Mouse (Mus musculus) neural tube, embryonic 14.5 days (tissue): ENCODE measurements around the gene Chpt1. TPM values are rescaled to one million over a fixed set of nuclear protein-coding genes. Genes with fewer than 3 reads are reported as not detected.
"Not testable (repeated sequence)": the region's sequence is repeated elsewhere in the genome, so short reads cannot be mapped to it uniquely, and the experiment has no call there.

ENCODE experiments used
- ATAC-seq: fragments of 200-750 bp; cut with Nextera tagmentation; 2 replicates; pipeline ENCODE4 v1.8.0; 2017; ENCODE audit warnings: low read depth, mild to moderate bottlenecking, moderate TSS enrichment, moderate library complexity
- H3K27ac ChIP-seq: fragments of 300-500 bp; sonication (generic); 2 replicates; pipeline ENCODE4 v1.5.1; 2014; ENCODE audit warnings: low read depth, mild to moderate bottlenecking, control low read depth, low read length, moderate library complexity, mixed read lengths
- H3K27me3 ChIP-seq: fragments of 300-500 bp; sonication (generic); 2 replicates; pipeline ENCODE4 v1.6.1; 2014; ENCODE audit warnings: low read length; ENCODE audit not compliant: control insufficient read depth, insufficient read depth
- H3K36me3 ChIP-seq: fragments of 300-500 bp; sonication (generic); 2 replicates; pipeline ENCODE4 v1.6.1; 2014; ENCODE audit warnings: low read length, mixed read lengths; ENCODE audit not compliant: control insufficient read depth, insufficient read depth
- H3K4me1 ChIP-seq: fragments of 300-500 bp; sonication (generic); 2 replicates; pipeline ENCODE4 v1.6.1; 2014; ENCODE audit warnings: low read length; ENCODE audit not compliant: control insufficient read depth, insufficient read depth
- H3K4me2 ChIP-seq: fragments of 300-500 bp; sonication (generic); 2 replicates; pipeline ENCODE4 v1.6.1; 2014; ENCODE audit warnings: mild to moderate bottlenecking, low read depth, low read length, control low read depth
- H3K4me3 ChIP-seq: fragments of 300-500 bp; sonication (generic); 2 replicates; pipeline ENCODE4 v1.5.1; 2014; ENCODE audit warnings: low read depth, low read length, control low read depth, mixed read lengths
- H3K9ac ChIP-seq: fragments of 300-500 bp; sonication (generic); replicated peaks from 2 replicates; pipeline ENCODE4 v1.6.1; 2014; ENCODE audit warnings: low read depth, mild to moderate bottlenecking, control low read depth, low read length, mixed read lengths
- H3K9me3 ChIP-seq: fragments of 300-500 bp; sonication (generic); 2 replicates; pipeline ENCODE4 v1.6.1; 2016; ENCODE audit warnings: low read length; ENCODE audit not compliant: control insufficient read depth
- WGBS: fragments of 180-500 bp; shearing (Covaris S2); extraction: QIAGEN DNeasy Blood & Tissue Kit; methylation state at CpG from one replicate; pipeline ENCODE4 v1.1.7; 2014; 5-methylcytosine and 5-hydroxymethylcytosine counted together
- polyA plus RNA-seq: library from polyadenylated mRNA; unstranded; fragments of >200 nt; fragmentation: Nextera tagmentation; extraction: Ambion mirVana; gene quantifications from 2 replicates; pipeline ENCODE4 v1.2.1, GENCODE M21; 2014

Chpt1 gene
- polyA plus RNA-seq: 12.9 and 15.2 TPM in 2 replicates

DNA sequence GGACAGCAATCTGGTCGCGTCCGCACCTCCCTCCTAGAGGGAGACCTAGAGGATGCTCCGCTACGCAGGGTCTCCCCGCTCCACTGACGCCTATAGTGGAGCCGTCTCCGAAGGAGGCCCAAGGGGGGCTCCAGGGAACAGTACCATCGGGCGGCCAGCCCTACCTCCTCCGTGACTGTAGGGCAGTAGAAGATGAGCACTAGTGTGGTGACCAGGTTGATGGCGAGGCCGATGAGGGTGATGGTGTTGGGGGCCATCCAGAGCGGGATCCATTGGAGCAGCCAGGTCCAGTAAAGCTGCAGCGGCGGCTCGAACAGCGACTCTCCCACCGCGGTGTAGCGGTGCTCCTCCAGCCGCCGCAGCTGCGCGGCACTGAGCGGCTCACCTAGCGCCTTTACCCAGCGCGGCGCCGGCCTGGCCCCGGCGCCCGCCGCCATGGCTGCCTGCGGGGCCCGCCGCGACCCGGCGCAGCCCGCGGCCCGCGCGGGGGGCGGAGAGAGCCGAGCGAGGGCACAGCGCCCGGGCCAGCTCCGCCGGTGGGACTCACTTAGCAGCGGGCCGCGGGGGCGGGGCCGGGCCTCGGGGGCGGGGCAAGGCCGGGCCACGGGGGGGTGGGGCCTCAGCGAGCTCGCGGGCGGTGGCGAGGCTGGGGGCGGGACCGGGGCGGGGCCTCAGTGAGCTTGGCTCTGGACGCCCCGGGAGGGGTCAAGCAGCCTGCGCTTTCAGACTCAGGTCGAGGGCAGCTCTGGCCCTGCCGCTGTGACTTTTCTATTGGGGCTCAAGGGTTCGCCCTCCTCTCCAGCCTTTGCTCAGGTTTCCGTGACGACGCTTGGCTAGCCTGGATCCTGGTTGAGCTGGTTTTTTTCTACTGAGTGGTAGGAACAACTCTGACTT lies at the start of gene Chpt1:
Gene Chpt1 (minus strand): TSS at position 653 of the 894 bp plus-strand sequence.
- Histone ChIP-seq H3K9ac (peak within 1 kb of the TSS; percentile 86), H3K36me3 (no peaks in the 10 kb centered on the region), H3K9me3 (no peaks in the 10 kb centered on the region), H3K4me3 (peak within 1 kb of the TSS; percentile 75), H3K4me1 (peaks cover 3% of the 10 kb centered on the region; the same call in 1 of the 2 replicates), H3K27ac (peak within 1 kb of the TSS; percentile 77), H3K27me3 (no peaks in the 10 kb centered on the region), H3K4me2 (peak within 1 kb of the TSS; percentile 83)
- WGBS: under 1% methylated on average over 53 of the region's 80 CpGs
- peak; percentile 97 for ATAC-seq

DNA sequence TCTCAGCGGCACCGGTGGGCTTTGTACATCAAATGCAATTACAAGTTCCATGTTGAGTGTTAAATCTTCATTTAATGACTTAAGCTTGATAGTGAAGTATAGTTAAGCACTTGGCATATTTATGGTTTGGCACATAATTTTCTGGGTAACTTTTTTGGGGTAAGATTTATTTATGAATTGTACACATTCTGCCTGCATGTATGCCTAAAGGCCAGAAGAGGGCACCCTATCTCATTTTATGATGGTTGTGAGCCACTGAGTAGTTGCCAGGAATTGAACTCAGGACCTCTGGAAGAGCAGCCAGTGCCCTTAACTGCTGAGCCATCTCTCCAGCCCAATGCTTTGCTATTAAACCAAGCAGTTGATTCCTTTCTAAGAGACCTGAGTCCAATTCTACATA lies 48.9 kb upstream of the Chpt1 start:
- 89% methylated on average over 2 of the region's 2 CpGs for WGBS
- no peak overlapping the region for H3K4me3 ChIP-seq
- no peak for ATAC-seq
- no peak overlapping the region for H3K27ac ChIP-seq
- no peaks in the 10 kb centered on the region for H3K9me3 ChIP-seq
- no peaks in the 10 kb centered on the region for H3K27me3 ChIP-seq
- H3K4me2 ChIP-seq: no peak overlapping the region
- no peaks in the 10 kb centered on the region for H3K36me3 ChIP-seq
- no peaks in the 10 kb centered on the region for H3K4me1 ChIP-seq
- H3K9ac ChIP-seq: no peak overlapping the region

DNA sequence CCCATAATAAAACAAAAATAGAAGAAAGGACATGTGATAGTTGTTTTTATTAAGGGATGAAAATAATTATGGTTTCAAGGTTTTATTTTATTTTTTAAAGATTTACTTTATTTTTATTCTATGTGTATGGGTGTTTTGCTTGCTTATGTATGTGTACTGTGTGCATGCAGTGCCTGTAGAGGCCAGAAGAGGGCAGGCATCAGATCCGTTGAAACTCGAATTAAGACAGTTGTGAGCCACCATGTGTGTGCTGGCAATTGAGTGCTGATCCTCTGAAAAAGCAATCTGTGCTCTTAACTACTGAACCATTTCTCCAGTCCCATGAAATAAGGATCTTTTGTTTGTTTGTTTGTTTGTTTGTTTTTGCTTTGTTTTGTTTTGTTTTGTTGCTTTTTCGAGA lies 46.4 kb upstream of the Chpt1 start:
- Histone ChIP-seq H3K36me3 (no peaks in the 10 kb centered on the region), H3K9me3 (no peaks in the 10 kb centered on the region), H3K4me2 (no peak overlapping the region), H3K4me1 (no peaks in the 10 kb centered on the region), H3K27ac (no peak overlapping the region), H3K27me3 (no peaks in the 10 kb centered on the region), H3K9ac (no peak overlapping the region), H3K4me3 (no peak overlapping the region)
- ATAC-seq: no peak
- 83% methylated on average over 3 of the region's 3 CpGs for WGBS

GRCm38 (mm10) chr10:88547635-88548034 lies 43.8 kb upstream of the Chpt1 start:
- WGBS: 56% methylated on average over 2 of the region's 2 CpGs
- H3K27ac ChIP-seq: no peak overlapping the region
- no peaks in the 10 kb centered on the region for H3K27me3 ChIP-seq
- no peak for ATAC-seq
- H3K9ac ChIP-seq: no peak overlapping the region
- no peak overlapping the region for H3K4me2 ChIP-seq
- H3K4me3 ChIP-seq: no peak overlapping the region
- H3K9me3 ChIP-seq: no peaks in the 10 kb centered on the region
- no peaks in the 10 kb centered on the region for H3K36me3 ChIP-seq
- no peaks in the 10 kb centered on the region for H3K4me1 ChIP-seq

DNA sequence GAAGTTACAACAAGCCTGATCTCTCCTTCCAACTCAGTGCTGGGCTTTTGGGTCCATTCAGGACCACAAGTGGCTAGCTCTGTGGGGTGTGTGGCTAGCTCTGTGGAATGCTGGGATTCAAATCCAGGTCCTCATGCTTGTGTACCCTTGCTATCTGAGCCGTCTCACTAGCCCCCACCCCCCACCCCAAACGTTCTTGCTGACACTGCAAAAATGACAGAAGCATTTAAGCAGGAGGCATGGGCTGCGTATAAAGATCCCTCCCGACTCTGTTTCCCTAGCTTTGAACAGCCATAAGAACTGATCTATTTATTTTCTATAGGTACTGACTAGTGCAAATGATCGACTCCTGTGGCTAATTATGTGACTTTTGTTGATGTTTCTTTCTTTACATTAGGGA lies 26.8 kb upstream of the Chpt1 start:
- WGBS: 86% methylated on average over 5 of the region's 5 CpGs
- Histone ChIP-seq H3K27me3 (no peaks in the 10 kb centered on the region), H3K4me3 (no peak overlapping the region), H3K4me2 (no peak overlapping the region), H3K27ac (no peak overlapping the region), H3K36me3 (no peaks in the 10 kb centered on the region), H3K9ac (no peak overlapping the region), H3K9me3 (no peaks in the 10 kb centered on the region), H3K4me1 (no peaks in the 10 kb centered on the region)
- ATAC-seq: no peak

- ATAC-seq: no peak
- no peak overlapping the region for H3K27ac ChIP-seq
- H3K36me3 ChIP-seq: no peaks in the 10 kb centered on the region
- no peaks in the 10 kb centered on the region for H3K27me3 ChIP-seq
- H3K9ac ChIP-seq: no peak overlapping the region
- WGBS: 82% methylated on average over 2 of the region's 2 CpGs
- no peak overlapping the region for H3K4me2 ChIP-seq
- H3K4me1 ChIP-seq: no peaks in the 10 kb centered on the region
- no peaks in the 10 kb centered on the region for H3K9me3 ChIP-seq
- H3K4me3 ChIP-seq: no peak overlapping the region
These were observed 20.1 kb upstream of the Chpt1 start for GRCm38 (mm10) chr10:88524016-88524415.

DNA sequence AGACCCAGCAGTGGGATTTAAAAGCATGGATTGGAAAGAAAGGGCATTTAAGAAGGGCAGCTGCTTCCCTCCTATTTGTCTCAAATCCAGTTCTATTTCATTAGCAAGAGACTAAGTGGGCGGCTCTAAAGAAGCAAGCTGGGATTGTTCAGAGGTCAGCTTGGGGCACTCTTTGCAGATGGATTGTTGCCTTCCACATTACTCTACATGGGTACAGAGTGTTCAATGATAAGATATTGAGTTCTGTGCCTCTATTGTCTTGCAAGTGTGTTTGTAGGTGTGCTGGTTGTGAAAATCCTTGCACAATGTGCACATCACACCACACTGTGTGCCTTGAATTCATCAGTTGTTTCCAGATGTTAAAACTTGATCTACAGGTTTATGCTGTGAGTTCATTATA lies 19.3 kb upstream of the Chpt1 start:
- Histone ChIP-seq H3K27ac (no peak overlapping the region), H3K36me3 (no peaks in the 10 kb centered on the region), H3K4me2 (no peak overlapping the region), H3K9ac (no peak overlapping the region), H3K4me3 (no peak overlapping the region), H3K9me3 (no peaks in the 10 kb centered on the region), H3K4me1 (no peaks in the 10 kb centered on the region), H3K27me3 (no peaks in the 10 kb centered on the region)
- ATAC-seq: no peak
- WGBS: 77% methylated on average over 1 of the region's 1 CpGs

DNA sequence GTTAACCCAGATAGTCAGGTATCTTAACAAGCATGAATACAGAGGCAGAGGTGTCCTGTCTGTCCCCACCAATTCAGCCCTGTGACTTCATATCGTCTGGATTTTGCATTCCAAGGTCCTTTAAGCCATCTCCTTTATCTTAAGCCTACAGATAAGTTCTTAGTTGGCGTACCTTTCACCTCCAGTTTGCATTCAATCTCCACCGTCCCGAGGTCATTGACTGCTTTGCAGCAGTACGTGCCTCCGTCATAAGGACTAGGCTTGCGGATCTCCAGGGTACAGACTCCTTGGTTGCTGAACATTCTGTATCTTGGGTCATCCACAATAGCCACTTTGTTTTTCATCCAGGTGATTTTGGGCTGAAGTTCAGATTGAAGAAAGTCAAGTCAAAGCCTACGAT lies 18.9 kb upstream of the Chpt1 start:
- Histone ChIP-seq H3K36me3 (no peaks in the 10 kb centered on the region), H3K27me3 (no peaks in the 10 kb centered on the region), H3K4me1 (no peaks in the 10 kb centered on the region), H3K4me2 (no peak overlapping the region), H3K27ac (no peak overlapping the region), H3K4me3 (no peak overlapping the region), H3K9ac (no peak overlapping the region), H3K9me3 (no peaks in the 10 kb centered on the region)
- 92% methylated on average over 8 of the region's 8 CpGs for WGBS
- ATAC-seq: no peak

GRCm38 (mm10) chr10:88515049-88515448 lies 11.2 kb upstream of the Chpt1 start:
- H3K9me3 ChIP-seq, ATAC-seq, H3K36me3 ChIP-seq, H3K9ac ChIP-seq, H3K4me1 ChIP-seq, H3K27me3 ChIP-seq, H3K4me2 ChIP-seq, H3K4me3 ChIP-seq, H3K27ac ChIP-seq: not testable (repeated sequence)
- 88% methylated on average over 7 of the region's 7 CpGs for WGBS
